In genomic region chr15:62162648-62163194, GRCm38 (mm10) we compare ENCODE assay signal across 26 mouse cellular contexts.
DNase-seq lines count a peak whose midpoint lies in the region; ATAC-seq and TF ChIP-seq lines count a peak whose summit lies in the region.
"Had no signal": no experiment of that assay in that cellular context is flagged by ENCODE, and none has a peak within 500 bp of the region (broad histone marks: within the 10 kb centered on the region; RNA-seq: fewer than 3 reads in every experiment).

No protein-coding gene starts in this region.

- no peaks in the 10 kb centered on the region for H3K36me3 ChIP-seq in heart, embryonic 14.5 days (ENCODE audit: control insufficient read depth, insufficient read depth, low read length)
- no peaks in the 10 kb centered on the region for H3K36me3 ChIP-seq in liver, adult 2 months (ENCODE audit: control insufficient read depth, insufficient read depth, low read length)
- H3K36me3 ChIP-seq in liver, embryonic 14.5 days (replicated peaks; ENCODE audit: control insufficient read depth, insufficient read depth, low read depth), result no peaks in the 10 kb centered on the region
- H3K36me3 ChIP-seq: embryonic facial prominence, embryonic 10.5 days; embryonic facial prominence, embryonic 15.5 days; kidney, embryonic 15.5 days; limb, embryonic 13.5 days; midbrain, embryonic 10.5 days; midbrain, embryonic 15.5 days; neural tube, embryonic 15.5 days had no signal

- peaks cover 7 to 14% of the 10 kb centered on the region in 2 experiments; a peak in 3 of 4 replicates for H3K4me1 ChIP-seq in heart, embryonic 14.5 days (ENCODE audit: control insufficient read depth in 2 of 2, insufficient read depth in 2 of 2, low read length in 2 of 2)
- H3K4me1 ChIP-seq in liver, adult 2 months (ENCODE audit: control insufficient read depth, insufficient read depth, low read length), result peaks cover 22% of the 10 kb centered on the region
- peaks cover 53 to 57% of the 10 kb centered on the region in 2 experiments for H3K4me1 ChIP-seq in liver, embryonic 14.5 days (replicated peaks; ENCODE audit: control insufficient read depth in 2 of 2, insufficient read depth in 2 of 2, low read length in 1 of 2)
- H3K4me1 ChIP-seq: embryonic facial prominence, embryonic 10.5 days; forebrain, embryonic 13.5 days; limb, embryonic 13.5 days; midbrain, embryonic 10.5 days; midbrain, embryonic 15.5 days; neural tube, embryonic 15.5 days had no signal

- no peaks in the 10 kb centered on the region for H3K9me3 ChIP-seq in heart, embryonic 14.5 days (ENCODE audit: control insufficient read depth, low read length)
- no peaks in the 10 kb centered on the region for H3K9me3 ChIP-seq in liver, embryonic 14.5 days (ENCODE audit: control insufficient read depth, low read length)
- H3K9me3 ChIP-seq: embryonic facial prominence, embryonic 10.5 days; embryonic facial prominence, embryonic 15.5 days; forebrain, embryonic 13.5 days; kidney, embryonic 15.5 days; limb, embryonic 13.5 days; midbrain, embryonic 10.5 days; midbrain, embryonic 15.5 days; neural tube, embryonic 15.5 days had no signal

- 72% methylated on average over 4 of the region's 4 CpGs for WGBS in heart, embryonic 14.5 days
- WGBS in liver, adult 2 months, result 63% methylated on average over 4 of the region's 4 CpGs
- 38% methylated on average over 4 of the region's 4 CpGs for WGBS in liver, embryonic 14.5 days (ENCODE audit: insufficient replicate concordance)

- TF ChIP-seq POLR2A in liver, adult 2 months (IDR thresholded peaks at IDR 0.05; ENCODE audit: extremely low read depth, insufficient read depth, low read length), result no peak

- H3K27me3 ChIP-seq in heart, embryonic 14.5 days (ENCODE audit: control insufficient read depth, insufficient read depth, low read length), result no peaks in the 10 kb centered on the region
- no peaks in the 10 kb centered on the region for H3K27me3 ChIP-seq in liver, adult 2 months (ENCODE audit: control insufficient read depth, insufficient read depth, low read length)
- no peaks in the 10 kb centered on the region for H3K27me3 ChIP-seq in liver, embryonic 14.5 days (ENCODE audit: control insufficient read depth, insufficient read depth, low read length)
- H3K27me3 ChIP-seq: embryonic facial prominence, embryonic 15.5 days; forebrain, embryonic 13.5 days; kidney, embryonic 15.5 days; limb, embryonic 13.5 days; midbrain, embryonic 15.5 days; neural tube, embryonic 15.5 days had no signal

- peak overlapping the region in 1 of 2 experiments; percentile 49; a peak in 1 of 4 replicates for H3K27ac ChIP-seq in heart, embryonic 14.5 days (replicated peaks in 1 of 2; ENCODE audit: control insufficient read depth in 1 of 2, insufficient read depth in 1 of 2, low read depth in 2 of 2, low read length in 2 of 2)
- peak overlapping the region; percentile 40 for H3K27ac ChIP-seq in liver, adult 2 months (replicated peaks; ENCODE audit: insufficient read depth, low read depth, low read length)
- H3K27ac ChIP-seq in liver, embryonic 14.5 days, result peak overlapping the region; percentile 71
- H3K27ac ChIP-seq: embryonic facial prominence, embryonic 15.5 days; forebrain, embryonic 13.5 days; hindbrain, embryonic 14.5 days; left cerebral cortex, adult 2 months; limb, embryonic 13.5 days; midbrain, embryonic 10.5 days; midbrain, embryonic 15.5 days; neural tube, embryonic 15.5 days had no signal

- 0 out of 2 replicates have a peak overlapping the region, but pooled peaks have one; percentile 41 for H3K4me2 ChIP-seq in heart, embryonic 14.5 days (ENCODE audit: low read length)
- peak overlapping the region; percentile 40 for H3K4me2 ChIP-seq in liver, embryonic 14.5 days (ENCODE audit: low read depth)
- H3K4me2 ChIP-seq: embryonic facial prominence, embryonic 15.5 days; forebrain, embryonic 13.5 days; hindbrain, embryonic 14.5 days; kidney, embryonic 15.5 days; limb, embryonic 13.5 days; lung, embryonic 14.5 days; midbrain, embryonic 15.5 days; neural tube, embryonic 15.5 days had no signal

- H3K9ac ChIP-seq in heart, embryonic 14.5 days (ENCODE audit: low read length), result no peak overlapping the region; the same call in 1 of the 2 replicates
- no peak overlapping the region for H3K9ac ChIP-seq in liver, adult 2 months (ENCODE audit: low read depth, low read length)
- no peak overlapping the region for H3K9ac ChIP-seq in liver, embryonic 14.5 days (replicated peaks)
- H3K9ac ChIP-seq: embryonic facial prominence, embryonic 15.5 days; forebrain, embryonic 13.5 days; hindbrain, embryonic 14.5 days; kidney, embryonic 15.5 days; limb, embryonic 13.5 days; lung, embryonic 14.5 days; midbrain, embryonic 15.5 days; neural tube, embryonic 15.5 days had no signal

- H3K4me3 ChIP-seq in heart, embryonic 14.5 days (ENCODE audit: control insufficient read depth in 1 of 2, insufficient read depth in 1 of 2, low read depth in 1 of 2, low read length in 2 of 2), result no peak overlapping the region
- H3K4me3 ChIP-seq in liver, adult 2 months (ENCODE audit: insufficient read depth, low read depth, low read length), result no peak overlapping the region
- no peak overlapping the region for H3K4me3 ChIP-seq in liver, embryonic 14.5 days (ENCODE audit: insufficient read depth in 1 of 2, low read depth in 2 of 2, low read length in 2 of 2)
- H3K4me3 ChIP-seq: embryonic facial prominence, embryonic 10.5 days; embryonic facial prominence, embryonic 15.5 days; forebrain, embryonic 13.5 days; kidney, embryonic 15.5 days; left cerebral cortex, adult 2 months; limb, embryonic 13.5 days; midbrain, embryonic 10.5 days; midbrain, embryonic 15.5 days; neural tube, embryonic 15.5 days had no signal

- no peaks in the 10 kb centered on the region for H3K79me2 ChIP-seq in liver, adult 2 months (ENCODE audit: control insufficient read depth, insufficient read depth, low read length)

- no peak for TF ChIP-seq CTCF in liver, adult 2 months (IDR thresholded peaks at IDR 0.05; ENCODE audit: low read depth, low read length)
- no peak for TF ChIP-seq CTCF in liver, embryonic 14.5 days (IDR thresholded peaks at IDR 0.05; ENCODE audit: low read depth)

- ATAC-seq in heart, embryonic 14.5 days (ENCODE audit: insufficient number of reproducible peaks, insufficient read depth, low FRiP score, low read depth), result no peak
- no peak for ATAC-seq in liver, embryonic 14.5 days (ENCODE audit: insufficient read depth)
- ATAC-seq: forebrain, embryonic 13.5 days; intestine, postnatal 0 days; midbrain, embryonic 15.5 days had no signal

- no peak for TF ChIP-seq EP300 in liver, embryonic 14.5 days (IDR thresholded peaks at IDR 0.05; ENCODE audit: low read depth)

- no peak for DNase-seq in heart, adult 9 months (ENCODE audit: low spot score in 2 of 2)
- DNase-seq in liver, adult 2 months (ENCODE audit: extremely low read depth, low read depth, low spot score), result no peak
- no peak for DNase-seq in liver
- no peak for DNase-seq in liver, embryonic 14.5 days (ENCODE audit: low read depth in 3 of 3, low spot score in 3 of 3)
- DNase-seq in right cerebral cortex, postnatal 4 days, result no peak
- DNase-seq in lung, postnatal 4 days, result no peak
- DNase-seq: adrenal gland, adult 8-10 months; gastrocnemius, postnatal 14 days; lung, postnatal 14 days; retina, postnatal 1 day; right cerebral cortex, postnatal 25 days; spleen, adult 18-20 months; thymus, postnatal 14 days had no signal
